Mouse (Mus musculus): Measurements from ENCODE around the gene Plcd1. TPM values are rescaled to one million over a fixed set of nuclear protein-coding genes. Genes with fewer than 3 reads are reported as not detected.

Plcd1 gene
- polyA plus RNA-seq (2012; rRNA removed) = 0.82 and 1.3 TPM in 2 replicates

DNA sequence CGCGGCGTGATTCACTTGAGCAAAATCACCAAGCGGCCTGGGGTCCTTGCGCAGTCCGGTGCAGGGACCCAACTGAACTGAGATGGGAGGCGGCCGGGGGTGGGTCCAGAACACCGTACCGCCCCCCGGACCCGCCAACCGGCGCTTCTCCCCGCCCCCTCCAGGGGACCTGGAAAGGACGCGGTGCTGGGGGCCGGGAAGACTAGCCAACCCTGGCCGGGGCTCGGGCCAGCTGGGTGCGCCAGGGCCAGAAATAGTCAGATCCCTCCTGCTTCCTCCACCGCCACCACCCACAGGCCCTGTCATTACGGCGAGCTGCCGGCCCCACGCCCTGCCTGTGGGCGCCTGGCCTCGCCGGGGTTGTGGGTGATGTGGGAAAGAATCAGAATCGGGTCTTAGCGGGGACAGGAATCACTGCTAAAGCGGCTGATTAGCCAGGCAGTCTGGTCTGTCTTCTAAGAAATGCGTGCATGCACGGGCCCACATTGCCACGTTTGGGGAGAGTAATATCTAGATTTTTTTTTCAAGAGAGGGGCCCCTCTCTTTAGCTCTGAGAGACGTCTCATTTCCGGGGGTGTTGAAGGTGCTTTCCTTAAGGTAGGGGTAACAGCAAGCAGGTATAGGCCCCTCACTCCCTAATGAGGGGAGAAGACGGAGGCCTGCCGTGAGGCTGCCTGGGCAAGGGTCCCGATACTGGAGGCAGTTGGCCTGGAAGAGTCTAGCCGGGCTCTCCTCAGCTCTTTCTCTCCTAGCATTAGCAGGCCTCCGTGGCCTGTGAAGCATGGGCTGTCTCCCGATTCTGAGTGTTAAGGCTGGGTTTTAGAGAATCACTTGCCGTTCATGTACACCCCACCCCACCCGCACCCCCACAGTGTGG, at the start of gene Plcd1:
Plcd1 (minus strand) TSS at position 84 of the 877 bp plus-strand sequence.

DNA sequence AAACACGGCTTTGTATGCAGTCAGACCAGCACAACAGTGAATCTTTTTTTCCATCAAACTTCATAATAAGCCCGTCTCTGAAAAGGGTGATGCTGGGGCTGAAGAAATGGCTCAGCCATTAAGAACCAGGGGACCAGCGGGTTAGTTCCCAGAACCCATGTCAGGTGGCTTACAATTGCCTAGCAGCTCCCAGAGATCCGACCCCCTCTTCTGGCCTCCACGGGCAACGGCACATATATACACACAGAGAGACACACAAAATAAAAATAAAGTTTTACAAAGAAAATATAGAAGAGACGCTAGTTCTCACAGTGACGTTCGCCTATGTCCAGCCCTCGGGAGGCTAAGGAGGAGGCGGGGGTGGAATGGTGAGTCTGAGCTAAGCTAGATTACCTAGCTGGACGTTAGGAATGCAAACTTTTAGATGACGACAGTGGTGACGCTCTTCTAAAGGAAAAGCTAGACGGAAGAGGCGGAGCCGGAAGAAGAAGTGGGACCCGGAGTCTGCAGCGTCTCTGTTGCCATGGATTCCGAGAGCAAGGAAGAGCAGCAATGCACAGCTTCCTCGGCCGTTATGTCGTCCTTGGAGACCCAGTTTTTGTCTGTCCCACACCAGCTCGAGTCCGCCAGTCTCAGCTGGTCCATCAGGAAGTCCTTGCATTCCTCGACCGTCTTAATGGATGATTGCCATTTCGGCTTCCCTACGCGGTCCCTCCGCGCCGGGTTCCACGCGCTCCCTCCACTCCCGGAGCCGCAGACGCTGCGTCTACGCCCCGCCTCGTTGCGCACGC, 8.9 kb upstream of the Plcd1 start, which contains the start of gene Dlec1:
Dlec1 (plus strand) TSS at position 487 of the 791 bp plus-strand sequence.

DNA sequence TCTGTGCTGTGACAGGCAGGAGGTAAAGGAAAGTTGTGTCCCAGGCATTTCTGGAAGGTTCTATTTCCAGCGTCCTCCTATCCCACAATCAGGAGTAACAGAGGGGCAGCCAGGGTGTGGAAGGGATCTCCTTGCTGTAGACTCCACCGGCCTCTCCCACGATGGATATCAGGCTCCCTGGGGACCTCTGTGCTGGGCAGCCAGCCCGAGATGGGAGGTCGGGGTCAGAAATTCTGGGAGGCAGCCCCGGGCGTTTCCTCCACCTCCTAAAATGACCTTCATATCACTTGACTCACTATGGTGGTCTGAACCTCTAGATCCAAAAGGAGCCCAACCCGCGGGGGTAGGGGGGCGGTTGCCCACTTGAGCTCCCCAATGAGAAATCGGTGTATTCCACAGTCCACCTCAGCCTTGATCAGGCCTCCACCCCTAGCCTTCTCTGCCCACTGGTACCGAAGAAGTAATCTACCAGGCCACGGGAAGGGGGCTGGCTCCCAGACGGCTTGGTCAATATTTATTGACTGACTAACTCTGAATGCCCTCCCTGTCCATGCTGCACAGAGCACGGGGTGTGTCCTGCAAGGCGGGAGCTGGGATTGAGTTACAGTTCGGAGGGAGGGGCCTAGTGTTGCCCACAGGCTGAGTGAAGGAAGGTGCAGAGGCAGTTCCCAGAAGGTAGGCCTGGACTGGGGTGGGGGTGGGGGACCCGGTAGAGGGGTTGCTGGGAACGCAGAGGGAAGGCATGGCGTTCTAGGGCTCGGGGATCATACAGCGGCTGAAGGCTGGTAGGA, 41.0 kb downstream of the Plcd1 start, which contains the start of gene Vill:
Vill (plus strand) TSS at position 625 of the 791 bp plus-strand sequence.

Other genes with a start within 250 kb of the Plcd1 start
- gene Ctdspl, start 167.0 kb downstream of the Plcd1 start, polyA plus RNA-seq (2012; rRNA removed) = 3.3 and 3.8 TPM in 2 replicates
- gene Vill, start 40.7 kb downstream of the Plcd1 start, polyA plus RNA-seq (2012; rRNA removed) = 8.9 and 9.4 TPM in 2 replicates
- gene Dlec1, start 9.0 kb upstream of the Plcd1 start, polyA plus RNA-seq (2012; rRNA removed) = 0.03 and 0.10 TPM in 2 replicates
- 3.5 and 3.7 TPM in 2 replicates for gene Acaa1b, start 63.6 kb upstream of the Plcd1 start, polyA plus RNA-seq (2012; rRNA removed)
- gene Gm47289, start 65.7 kb upstream of the Plcd1 start, polyA plus RNA-seq (2012; rRNA removed) = not detected in 2 replicates
- gene Slc22a13, start 115.6 kb upstream of the Plcd1 start, polyA plus RNA-seq (2012; rRNA removed) = not detected in 2 replicates
- 11.9 and 13.1 TPM in 2 replicates for gene Oxsr1, start 228.9 kb upstream of the Plcd1 start, polyA plus RNA-seq (2012; rRNA removed)
- gene Acaa1a, start 246.2 kb upstream of the Plcd1 start, polyA plus RNA-seq (2012; rRNA removed) = 24.5 and 27.9 TPM in 2 replicates
- 6.3 and 7.3 TPM in 2 replicates for gene Myd88, start 247.9 kb upstream of the Plcd1 start, polyA plus RNA-seq (2012; rRNA removed)